In genomic region chr12:91421272-91421671, GRCm38 (mm10) we compare ENCODE assay signal across 20 mouse cellular contexts. TPM values are rescaled to one million over a fixed set of nuclear protein-coding genes. Genes with fewer than 3 reads are reported as not detected.
"Had no signal": no experiment of that assay in that cellular context is flagged by ENCODE, and none has a peak within 500 bp of the region (broad histone marks: within the 10 kb centered on the region; RNA-seq: fewer than 3 reads in every experiment).

No protein-coding gene starts in this region.

- ATAC-seq: intestine, embryonic 16.5 days; liver, postnatal 0 days; midbrain, embryonic 13.5 days had no signal

- H3K9me3 ChIP-seq: lung, embryonic 15.5 days; midbrain, embryonic 13.5 days; neural tube, embryonic 12.5 days; neural tube, embryonic 15.5 days had no signal

- H3K4me1 ChIP-seq: lung, embryonic 15.5 days; midbrain, embryonic 13.5 days; neural tube, embryonic 12.5 days had no signal

- H3K27ac ChIP-seq: layer of hippocampus, adult 2 months; left cerebral cortex, adult 2 months; liver, embryonic 14.5 days; lung, embryonic 15.5 days; midbrain, embryonic 13.5 days; neural tube, embryonic 12.5 days; neural tube, embryonic 15.5 days had no signal

- H3K4me3 ChIP-seq: layer of hippocampus, adult 2 months; left cerebral cortex, adult 2 months; lung, embryonic 15.5 days; midbrain, embryonic 13.5 days; neural tube, embryonic 12.5 days; neural tube, embryonic 15.5 days had no signal

- DNase-seq: kidney, adult 18-20 months; kidney, adult 9 months; kidney, postnatal 14 days; layer of hippocampus, adult 9-11 months; liver, postnatal 0 days; lung, postnatal 14 days; lung, postnatal 4 days; thymus, adult 18-20 months; thymus, postnatal 36 days had no signal

- H3K36me3 ChIP-seq: lung, embryonic 15.5 days; midbrain, embryonic 13.5 days; neural tube, embryonic 12.5 days; neural tube, embryonic 15.5 days had no signal

- H3K9ac ChIP-seq: liver, embryonic 14.5 days; liver, postnatal 0 days; lung, embryonic 15.5 days; midbrain, embryonic 13.5 days; neural tube, embryonic 12.5 days; neural tube, embryonic 15.5 days had no signal

- H3K4me2 ChIP-seq: lung, embryonic 15.5 days; midbrain, embryonic 13.5 days; neural tube, embryonic 12.5 days; neural tube, embryonic 15.5 days had no signal

- H3K27me3 ChIP-seq: lung, embryonic 15.5 days; midbrain, embryonic 13.5 days had no signal

RNA-seq across cellular contexts. Expression of gene Tshr, which starts 36.9 kb away (rescaled TPM):
- total RNA-seq: liver, adult 2 months; megakaryocyte-erythroid progenitor cell, adult 5-6 weeks had no signal
- polyA plus RNA-seq: liver, adult 2 months; liver, embryonic 14.5 days; small intestine, adult 2 months had no signal
